Mouse (Mus musculus) cerebral cortex, adult 2 months (tissue): Measurements from ENCODE around the gene Aebp2.

Experiments
- WGBS: fragments of 180-500 bp; shearing (Covaris S2); methylation state at CpG from one replicate; pipeline ENCODE4 v1.1.7; 2018; 5-methylcytosine and 5-hydroxymethylcytosine counted together

Gene Aebp2

GRCm38 (mm10) chr6:140656991-140657390, 34.5 kb downstream of the Aebp2 start:
- 91% methylated on average over 3 of the region's 3 CpGs for WGBS

- WGBS, result 86% methylated on average over 3 of the region's 3 CpGs
These were observed 35.6 kb downstream of the Aebp2 start for GRCm38 (mm10) chr6:140657920-140658522.

- 48% methylated on average over 10 of the region's 10 CpGs for WGBS
These were observed 38.6 kb downstream of the Aebp2 start for GRCm38 (mm10) chr6:140661111-140661510.

GRCm38 (mm10) chr6:140661777-140662176, 39.3 kb downstream of the Aebp2 start:
- 81% methylated on average over 7 of the region's 7 CpGs for WGBS

- 63% methylated on average over 6 of the region's 6 CpGs for WGBS
These were observed 39.8 kb downstream of the Aebp2 start for GRCm38 (mm10) chr6:140662290-140662689.

GRCm38 (mm10) chr6:140662697-140663096, 40.2 kb downstream of the Aebp2 start:
- WGBS, result 43% methylated on average over 3 of the region's 3 CpGs

- 86% methylated on average over 5 of the region's 5 CpGs for WGBS
These were observed 42.1 kb downstream of the Aebp2 start for GRCm38 (mm10) chr6:140664611-140665010.

- WGBS, result 14% methylated on average over 18 of the region's 18 CpGs
These were observed 44.2 kb downstream of the Aebp2 start for GRCm38 (mm10) chr6:140666486-140667240.

GRCm38 (mm10) chr6:140667289-140667906, 44.9 kb downstream of the Aebp2 start:
- 77% methylated on average over 8 of the region's 8 CpGs for WGBS

- WGBS, result 85% methylated on average over 3 of the region's 3 CpGs
These were observed 52.0 kb downstream of the Aebp2 start for GRCm38 (mm10) chr6:140674414-140674813.

- WGBS, result 99% methylated on average over 4 of the region's 4 CpGs
These were observed 53.6 kb downstream of the Aebp2 start for GRCm38 (mm10) chr6:140676094-140676493.

GRCm38 (mm10) chr6:140677041-140677440, 54.6 kb downstream of the Aebp2 start:
- WGBS, result 59% methylated on average over 4 of the region's 4 CpGs

GRCm38 (mm10) chr6:140677960-140678359, 55.5 kb downstream of the Aebp2 start:
- WGBS, result 55% methylated on average over 9 of the region's 9 CpGs

GRCm38 (mm10) chr6:140678658-140679271, 56.3 kb downstream of the Aebp2 start:
- WGBS, result 15% methylated on average over 15 of the region's 15 CpGs

- 73% methylated on average over 7 of the region's 7 CpGs for WGBS
These were observed 58.2 kb downstream of the Aebp2 start for GRCm38 (mm10) chr6:140680713-140681112.

GRCm38 (mm10) chr6:140682829-140683228, 60.4 kb downstream of the Aebp2 start:
- 77% methylated on average over 13 of the region's 13 CpGs for WGBS

GRCm38 (mm10) chr6:140684403-140684802, 61.9 kb downstream of the Aebp2 start:
- 96% methylated on average over 11 of the region's 11 CpGs for WGBS

- 70% methylated on average over 16 of the region's 16 CpGs for WGBS
These were observed 67.3 kb downstream of the Aebp2 start for GRCm38 (mm10) chr6:140689617-140690404.

- WGBS, result 87% methylated on average over 6 of the region's 6 CpGs
These were observed 69.7 kb downstream of the Aebp2 start for GRCm38 (mm10) chr6:140692160-140692559.

GRCm38 (mm10) chr6:140696192-140696879, 73.9 kb downstream of the Aebp2 start:
- WGBS, result 45% methylated on average over 12 of the region's 12 CpGs

- WGBS, result 32% methylated on average over 11 of the region's 11 CpGs
These were observed 75.5 kb downstream of the Aebp2 start for GRCm38 (mm10) chr6:140697994-140698393.
